Mouse (Mus musculus) left cerebral cortex, postnatal 4 days (tissue): ENCODE data around the gene Fam208b. TPM values are rescaled to one million over a fixed set of nuclear protein-coding genes. Genes with fewer than 3 reads are reported as not detected.
"Not testable (repeated sequence)": the region's sequence is repeated elsewhere in the genome, so short reads cannot be mapped to it uniquely, and the experiment has no call there.

Source experiments
- DNase-seq: peaks from one replicate; pipeline ENCODE4 v3.0.0-alpha.2; 2022
- intact Hi-C: fragments of 180-260 bp; cut with DNase I; formaldehyde crosslinking; loops from one replicate; pipeline ENCODE4 v1.15.1; 2025
- total RNA-seq, 2 experiments: library from RNA; stranded (reverse); gene quantifications; 2 replicates each; pipeline ENCODE4 v1.2.3; 2021

The Fam208b gene
- total RNA-seq, 2 experiments from 2014 or later, result 42.5 to 43.7 TPM

DNA sequence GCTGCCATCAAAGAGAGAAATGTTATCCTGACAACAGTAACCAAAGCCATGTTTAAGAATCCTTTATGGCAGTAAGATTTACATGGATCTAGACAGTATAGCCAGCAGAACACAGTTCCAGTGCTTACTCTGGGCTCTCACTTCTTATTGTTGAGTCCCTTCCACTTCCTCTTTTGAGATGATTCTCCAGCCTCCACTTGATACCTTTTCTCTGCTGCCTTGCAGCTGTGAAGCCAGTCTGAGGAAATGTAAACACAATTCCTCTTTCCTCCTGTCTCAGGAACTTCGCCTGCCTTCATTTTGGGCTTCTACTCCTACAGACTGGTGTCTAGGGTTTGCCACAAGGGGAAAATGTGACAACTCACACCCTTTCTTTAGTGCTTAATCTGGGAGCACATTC lies 90.9 kb downstream of the Fam208b start:
- DNase-seq, result not testable (repeated sequence)
- intact Hi-C loops, result loop anchor here (10.0 kb wide), 1 partner anchor 235 kb away; no protein-coding TSS in a partner anchor

DNA sequence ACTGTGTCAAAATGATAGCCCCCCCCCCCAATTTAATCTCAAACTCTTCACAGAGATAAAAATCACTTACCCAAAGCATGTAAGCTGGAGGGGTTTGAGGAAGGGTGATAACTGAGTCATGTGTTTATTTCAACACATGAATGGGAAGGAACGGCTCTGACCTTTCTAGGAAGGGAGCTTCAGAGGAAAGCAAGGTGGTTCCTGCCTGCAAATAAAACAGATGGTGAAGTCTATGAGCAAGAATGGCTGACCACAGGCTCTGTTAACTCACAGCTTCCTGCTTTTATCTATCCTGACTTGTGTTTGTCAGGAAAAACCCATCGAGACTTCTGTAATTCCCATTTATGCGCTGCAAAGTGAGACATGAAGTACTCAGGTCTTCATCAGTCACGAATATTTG lies 91.6 kb downstream of the Fam208b start:
- intact Hi-C loops, result loop anchor here (10.0 kb wide), 1 partner anchor 235 kb away; no protein-coding TSS in a partner anchor
- not testable (repeated sequence) for DNase-seq

Other genes starting within 250 kb of the Fam208b start
- gene Gdi2, start 73.0 kb downstream of the Fam208b start, total RNA-seq, result 100 to 1,000 TPM; 360 to 391 TPM
- gene Asb13, start 22.9 kb upstream of the Fam208b start, total RNA-seq, result 10 to 100 TPM; 20.8 to 22.0 TPM
- gene Calml3, start 193.2 kb upstream of the Fam208b start, total RNA-seq, result not detected
- not detected for gene Calm4, start 226.6 kb upstream of the Fam208b start, total RNA-seq
- not detected for gene Calm5, start 243.1 kb upstream of the Fam208b start, total RNA-seq